Mouse (Mus musculus) left cerebral cortex, postnatal 14 days (tissue): Measurements from ENCODE around the gene Saxo1. TPM values are rescaled to one million over a fixed set of nuclear protein-coding genes. Genes with fewer than 3 reads are reported as not detected.

Experiments used
- DNase-seq, 2 experiments: peaks; one replicate each; pipeline ENCODE4 v3.0.0; 2021 to 2022; ENCODE audit warnings: low spot score in 2 of 2, mixed read lengths in 1 of 2
- intact Hi-C: fragments of 180-260 bp; cut with DNase I; formaldehyde crosslinking; loops from one replicate; pipeline ENCODE4 v1.15.1; 2025
- long read RNA-seq, 2 experiments: library from polyadenylated mRNA; stranded (forward); transcript quantifications; one replicate each; pipeline ENCODE4 v2.0.0; 2021
- total RNA-seq, 2 experiments: library from RNA; stranded (reverse); gene quantifications; 2 replicates each; pipeline ENCODE4 v1.2.3; 2021

The Saxo1 gene
- not detected for total RNA-seq
- long read RNA-seq, experiment 1, partial matches to known transcripts = 0 of 1 reads
- long read RNA-seq, experiment 1, other reads (novel, unspliced or antisense) = 1 of 1 reads
- long read RNA-seq, experiment 2 = 0 reads

DNA sequence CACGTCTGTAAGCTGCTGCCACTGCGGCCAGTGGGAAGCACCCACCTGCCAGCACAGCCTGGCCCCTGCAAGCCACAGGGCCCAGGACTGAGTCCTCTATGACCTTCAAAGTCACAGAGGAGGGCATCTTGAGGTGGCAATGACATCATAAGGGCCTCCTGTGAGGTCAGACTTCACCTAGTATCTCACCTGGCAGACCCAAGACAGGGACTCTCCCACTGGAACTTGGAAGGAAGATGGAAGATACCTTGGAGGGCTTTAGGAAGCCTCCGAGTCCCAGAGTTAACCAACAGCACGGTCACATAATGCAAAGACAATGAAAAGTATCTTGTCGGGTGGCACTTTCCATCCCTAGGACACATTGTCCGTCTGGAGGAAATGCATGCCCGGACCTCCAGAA lies at the start of gene Saxo1:
Gene Saxo1 (minus strand): TSS at position 101 of the 400 bp plus-strand sequence.
- intact Hi-C loops = loop anchor here (10.0 kb wide), 1 partner anchor 1163 kb away; no protein-coding TSS in a partner anchor
- DNase-seq = no peak

DNA sequence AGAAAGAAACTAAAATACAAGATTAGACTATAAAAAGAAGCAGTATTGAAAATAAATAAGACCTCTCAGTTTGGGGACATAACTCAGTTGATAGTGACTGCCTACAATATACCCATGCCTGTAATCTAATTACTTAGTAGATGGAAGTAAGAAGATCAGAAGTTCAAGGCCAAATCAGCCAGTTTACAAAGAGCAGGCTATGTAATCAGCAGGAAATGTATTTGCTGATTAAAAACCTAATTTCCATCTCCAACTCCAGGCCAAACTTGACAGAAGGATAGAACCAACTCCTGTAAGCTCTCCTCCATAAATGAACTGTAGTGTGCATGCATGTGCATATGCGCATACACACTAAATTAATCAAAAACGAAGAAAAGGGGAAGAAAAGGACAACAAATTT lies 33.2 kb upstream of the Saxo1 start:
- DNase-seq = no peak
- intact Hi-C loops = no loop called here

GRCm38 (mm10) chr4:86588236-86588635 lies 30.1 kb upstream of the Saxo1 start:
- peak in 1 of 2 experiments; percentile 14 for DNase-seq
- intact Hi-C loops = no loop called here

GRCm38 (mm10) chr4:86580591-86580990 lies 22.5 kb upstream of the Saxo1 start:
- intact Hi-C loops = no loop called here
- DNase-seq = no peak

DNA sequence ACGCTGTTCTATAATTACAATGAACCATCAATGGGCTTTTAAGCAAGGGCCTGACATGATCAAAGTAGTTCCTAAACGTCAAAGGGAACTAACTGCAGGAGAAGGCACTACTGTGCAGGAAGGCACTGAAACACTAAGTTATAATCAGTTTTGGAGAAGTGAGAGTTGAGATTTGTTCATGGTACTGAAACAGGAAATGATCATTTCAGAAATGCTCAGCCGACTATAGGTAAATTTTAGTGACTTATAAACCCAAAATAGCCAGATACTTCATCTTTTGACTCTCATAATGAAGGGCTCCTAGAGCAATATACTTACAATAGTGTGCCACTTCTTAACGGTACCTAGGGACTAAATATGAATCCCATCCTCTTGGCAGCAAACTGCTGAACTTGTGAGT lies 21.9 kb upstream of the Saxo1 start:
- intact Hi-C loops = no loop called here
- no peak for DNase-seq

GRCm38 (mm10) chr4:86576630-86577225 lies 18.6 kb upstream of the Saxo1 start:
- no peak for DNase-seq
- intact Hi-C loops = loop anchor here (5.0 kb wide), 1 partner anchor 121 kb away; no protein-coding TSS in a partner anchor

DNA sequence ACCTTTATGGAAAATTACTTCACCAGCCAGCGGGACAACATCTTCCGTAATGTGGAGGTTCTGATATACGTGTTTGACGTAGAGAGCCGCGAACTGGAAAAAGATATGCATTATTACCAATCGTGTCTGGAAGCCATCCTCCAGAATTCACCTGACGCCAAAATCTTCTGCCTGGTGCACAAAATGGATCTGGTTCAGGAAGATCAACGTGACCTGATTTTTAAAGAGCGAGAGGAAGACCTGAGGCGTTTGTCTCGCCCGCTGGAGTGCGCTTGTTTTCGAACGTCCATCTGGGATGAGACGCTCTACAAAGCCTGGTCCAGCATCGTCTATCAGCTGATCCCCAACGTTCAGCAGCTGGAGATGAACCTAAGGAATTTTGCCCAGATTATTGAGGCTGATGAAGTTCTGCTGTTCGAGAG lies 18.0 kb upstream of the Saxo1 start:
- peak; percentile 24 to 37 for DNase-seq
- intact Hi-C loops = loop anchor here (5.0 kb wide), 1 partner anchor 121 kb away; no protein-coding TSS in a partner anchor

DNA sequence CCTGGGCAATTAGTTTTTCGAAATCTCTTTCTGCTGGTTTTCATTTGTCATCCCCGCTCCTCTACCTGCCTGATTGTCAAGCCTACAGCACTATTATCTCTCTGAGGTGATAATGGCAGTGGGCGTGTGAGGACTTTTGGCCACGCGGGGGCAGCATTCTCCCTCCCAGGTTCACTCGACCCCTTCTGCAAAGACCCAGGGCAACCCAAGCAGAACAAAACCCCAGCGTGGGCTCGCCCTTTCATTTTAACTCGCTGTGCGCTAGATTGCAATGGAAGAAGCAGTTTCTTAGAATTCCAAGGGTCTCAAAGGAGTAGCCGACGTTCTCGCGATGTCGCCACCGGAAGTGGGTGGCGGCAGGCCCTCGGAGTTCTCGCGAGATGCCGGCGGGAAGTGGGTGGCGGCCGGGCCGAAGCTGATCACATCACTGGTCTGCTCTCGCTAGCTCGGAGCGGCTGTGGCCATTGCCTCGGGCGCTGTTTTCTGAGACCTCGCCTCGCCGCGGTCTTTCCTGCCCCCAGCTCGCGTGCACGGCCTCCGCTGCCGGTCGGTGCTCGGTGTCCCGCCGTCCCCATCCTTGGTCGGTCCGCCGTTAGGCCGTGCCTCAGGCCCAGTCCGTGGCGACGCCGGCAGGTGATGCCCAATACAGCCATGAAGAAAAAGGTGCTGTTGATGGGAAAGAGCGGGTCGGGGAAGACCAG lies 17.3 kb upstream of the Saxo1 start, which contains the start of gene Rraga:
Gene Rraga (plus strand): TSS at position 386 of the 701 bp plus-strand sequence.
- peak; percentile 96 for DNase-seq

GRCm38 (mm10) chr4:86574939-86575282 lies 16.8 kb upstream of the Saxo1 start:
- DNase-seq = peak in 1 of 2 experiments; percentile 31
- intact Hi-C loops = loop anchor here (1.0 to 5.0 kb wide), 2 partner anchors 37 to 122 kb away; partner anchors contain the start of gene Haus6

More for the DNA sequence above, 17.3 kb upstream of the Saxo1 start, which contains the start of gene Rraga:
- intact Hi-C loops = loop anchor here (1.0 to 5.0 kb wide), 2 partner anchors 37 to 122 kb away; partner anchors contain the start of gene Haus6

- intact Hi-C loops = no loop called here
- no peak for DNase-seq
Measured at GRCm38 (mm10) chr4:86561061-86561460, 2.9 kb upstream of the Saxo1 start.

DNA sequence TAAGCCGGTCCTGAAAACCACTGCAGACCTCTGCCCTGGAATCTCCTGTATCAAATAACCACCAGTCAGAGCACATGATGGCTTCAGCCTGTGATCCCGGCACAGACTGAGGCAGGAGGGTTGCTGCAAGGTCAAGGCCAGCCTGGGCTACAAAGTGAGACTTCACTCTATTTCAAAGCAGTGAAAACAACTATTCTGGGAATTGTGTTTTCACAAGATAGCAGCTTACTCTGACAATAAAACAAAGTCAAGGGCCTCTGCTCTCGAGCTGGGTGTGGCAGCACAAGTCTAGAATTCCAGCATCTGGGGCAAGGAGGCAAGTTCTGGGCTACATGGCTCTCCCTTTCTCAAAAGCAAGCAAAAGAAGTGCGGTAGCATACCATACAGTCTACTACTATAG lies 878 bp upstream of the Saxo1 start:
- no peak for DNase-seq
- intact Hi-C loops = loop anchor here (10.0 kb wide), 1 partner anchor 1164 kb away; no protein-coding TSS in a partner anchor

- no peak for DNase-seq
- intact Hi-C loops = loop anchor here (10.0 kb wide), 1 partner anchor 1163 kb away; no protein-coding TSS in a partner anchor
Measured at GRCm38 (mm10) chr4:86557371-86557770, 757 bp downstream of the Saxo1 start.

DNA sequence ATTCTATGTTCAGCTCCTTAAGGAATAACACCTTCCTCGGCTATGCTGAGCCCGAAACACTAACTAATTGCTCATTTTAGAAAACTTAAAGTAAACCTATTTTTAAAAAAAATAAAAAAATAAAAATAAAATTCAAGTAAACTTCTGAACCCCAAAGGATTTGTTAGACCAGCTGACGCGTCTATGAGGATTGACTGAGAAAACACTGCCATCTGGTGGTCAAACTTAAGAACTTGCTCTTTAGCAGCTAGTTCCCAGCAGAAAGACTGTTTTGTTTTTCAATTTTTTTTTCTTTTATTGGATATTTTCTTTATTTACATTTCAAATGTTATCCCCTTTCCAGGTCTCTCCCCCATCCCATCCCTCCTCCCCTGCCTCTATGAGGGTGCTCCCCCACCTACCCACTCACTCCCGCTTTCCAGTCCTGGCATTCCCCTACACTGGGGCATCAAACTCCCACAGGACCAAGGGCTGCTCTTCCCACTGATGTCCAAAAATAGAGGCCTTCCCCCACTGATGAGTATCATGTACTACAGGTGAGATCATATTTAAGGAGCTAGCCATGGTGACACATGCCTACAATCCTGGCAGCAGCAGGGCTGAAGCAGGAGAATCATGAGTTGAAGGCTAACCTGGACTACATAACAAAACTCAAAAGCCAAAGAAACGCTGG lies 3.0 kb downstream of the Saxo1 start:
- intact Hi-C loops = loop anchor here (2.0 to 10.0 kb wide), 2 partner anchors 1160 to 1394 kb away; no protein-coding TSS in a partner anchor
- peak in 1 of 2 experiments; percentile 27 for DNase-seq

DNA sequence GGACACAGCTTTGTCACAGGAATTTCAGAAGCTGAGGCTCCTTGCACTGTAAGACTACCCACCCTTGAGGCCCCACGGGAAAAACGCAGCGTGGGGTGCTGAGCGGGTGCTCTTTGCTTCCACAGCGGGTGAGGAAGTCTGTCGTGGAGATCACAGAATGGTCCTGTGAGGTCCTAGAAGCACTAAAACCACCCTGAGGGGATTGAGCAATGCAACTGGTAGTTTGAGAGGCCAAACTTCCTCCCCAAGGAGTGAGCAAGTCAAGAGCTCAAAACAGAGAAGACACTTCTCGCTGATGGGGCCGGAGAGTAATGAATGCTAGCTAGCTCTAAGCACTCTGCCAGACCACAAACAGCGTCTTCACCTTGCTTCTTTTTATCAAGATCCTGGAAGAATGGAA lies 9.8 kb downstream of the Saxo1 start:
- no peak for DNase-seq
- intact Hi-C loops = no loop called here

GRCm38 (mm10) chr4:86545615-86546014 lies 12.5 kb downstream of the Saxo1 start:
- peak in 1 of 2 experiments; percentile 35 for DNase-seq
- intact Hi-C loops = loop anchor here (2.0 kb wide), 1 partner anchor 715 kb away; no protein-coding TSS in a partner anchor

- DNase-seq = no peak
- intact Hi-C loops = loop anchor here (2.0 kb wide), 1 partner anchor 713 kb away; no protein-coding TSS in a partner anchor
Measured at GRCm38 (mm10) chr4:86543999-86544398, 14.1 kb downstream of the Saxo1 start.

GRCm38 (mm10) chr4:86541573-86541972 lies 16.6 kb downstream of the Saxo1 start:
- intact Hi-C loops = no loop called here
- DNase-seq = no peak

DNA sequence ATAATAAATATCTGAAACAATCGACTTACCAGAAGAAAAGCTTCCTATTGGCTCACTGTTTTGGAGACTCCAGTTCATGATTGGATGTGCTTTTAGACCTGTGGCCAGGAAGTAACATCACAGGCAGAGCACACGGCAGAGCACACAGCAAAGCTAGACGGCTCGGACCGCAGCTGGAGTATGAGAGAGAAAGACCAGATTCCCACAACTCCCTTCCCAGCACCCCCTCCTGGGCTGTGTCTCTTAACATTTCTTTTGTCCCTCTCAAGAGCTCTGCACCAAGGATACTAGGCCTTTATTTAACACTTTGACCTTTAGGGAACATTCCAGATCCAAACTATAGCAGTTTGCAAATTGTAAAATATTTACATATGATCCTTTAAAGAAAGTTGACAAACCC lies 19.2 kb downstream of the Saxo1 start:
- no peak for DNase-seq
- intact Hi-C loops = no loop called here

DNA sequence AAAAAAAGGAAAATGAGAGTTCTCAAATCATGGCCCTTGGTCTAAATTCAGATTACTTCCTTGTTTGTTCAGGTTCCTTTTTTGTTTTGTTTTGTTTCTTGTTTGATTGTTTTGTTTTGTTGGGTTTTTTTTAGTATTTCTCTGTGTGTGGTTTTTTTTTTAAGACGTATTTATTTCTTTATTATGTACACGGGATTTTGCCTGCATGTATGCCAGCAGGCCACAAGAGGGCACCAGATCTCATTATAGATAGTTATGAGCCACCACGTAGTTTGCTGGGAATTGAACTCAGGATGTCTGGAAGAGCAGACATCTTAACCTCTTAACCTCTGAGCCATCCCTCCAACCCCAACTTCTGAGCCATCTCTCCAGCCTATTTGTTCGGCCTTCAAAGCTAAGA lies 20.2 kb downstream of the Saxo1 start:
- peak; percentile 24 to 25 for DNase-seq
- intact Hi-C loops = no loop called here

DNA sequence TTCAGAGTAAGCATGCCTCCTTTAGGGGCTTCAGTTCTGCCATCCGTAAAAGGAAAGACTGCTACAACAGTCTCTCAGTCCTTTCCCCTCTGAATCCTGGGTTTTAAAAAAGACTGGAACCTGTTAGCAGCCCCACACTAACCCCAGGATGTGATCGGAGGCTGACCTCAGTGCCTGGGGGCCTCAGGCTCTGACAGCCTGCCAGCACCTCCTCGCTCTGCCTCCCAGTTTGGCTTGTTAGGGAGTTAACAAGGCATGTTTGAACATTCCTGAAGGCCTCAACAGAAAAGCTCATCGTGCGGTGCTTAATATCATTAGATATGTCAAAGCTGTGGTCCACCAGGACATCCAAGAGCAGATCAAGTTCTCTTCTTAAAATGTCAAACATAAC lies 24.0 kb downstream of the Saxo1 start:
- intact Hi-C loops = no loop called here
- DNase-seq = no peak
